Mouse (Mus musculus) skeletal muscle tissue, adult 2 months (tissue): ENCODE measurements around the gene Mbnl1.
"Not testable (repeated sequence)": the region's sequence is repeated elsewhere in the genome, so short reads cannot be mapped to it uniquely, and the experiment has no call there.

Experiments used
- DNase-seq: peaks from one replicate; pipeline ENCODE4 v3.0.0-alpha.2; 2012; ENCODE audit warnings: low read depth, low spot score

Gene Mbnl1

DNA sequence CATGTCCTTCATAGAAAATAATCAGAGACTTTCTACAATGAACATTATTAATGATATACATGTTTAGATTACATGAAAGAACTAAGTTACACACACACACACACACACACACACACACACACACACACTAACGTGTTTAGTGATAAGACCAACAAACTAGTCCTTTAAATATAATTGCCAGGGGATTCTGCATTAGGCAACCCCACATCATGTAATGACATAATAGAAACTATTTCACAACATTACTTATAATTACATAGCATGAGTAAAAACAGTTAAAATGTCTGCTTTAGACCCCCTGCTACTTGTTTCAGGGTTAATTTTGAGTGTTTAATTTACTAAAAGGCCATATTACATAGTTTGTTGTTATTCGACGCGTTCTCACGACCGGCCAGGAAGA is 16.9 kb downstream of the Mbnl1 start:
- DNase-seq = no peak

DNA sequence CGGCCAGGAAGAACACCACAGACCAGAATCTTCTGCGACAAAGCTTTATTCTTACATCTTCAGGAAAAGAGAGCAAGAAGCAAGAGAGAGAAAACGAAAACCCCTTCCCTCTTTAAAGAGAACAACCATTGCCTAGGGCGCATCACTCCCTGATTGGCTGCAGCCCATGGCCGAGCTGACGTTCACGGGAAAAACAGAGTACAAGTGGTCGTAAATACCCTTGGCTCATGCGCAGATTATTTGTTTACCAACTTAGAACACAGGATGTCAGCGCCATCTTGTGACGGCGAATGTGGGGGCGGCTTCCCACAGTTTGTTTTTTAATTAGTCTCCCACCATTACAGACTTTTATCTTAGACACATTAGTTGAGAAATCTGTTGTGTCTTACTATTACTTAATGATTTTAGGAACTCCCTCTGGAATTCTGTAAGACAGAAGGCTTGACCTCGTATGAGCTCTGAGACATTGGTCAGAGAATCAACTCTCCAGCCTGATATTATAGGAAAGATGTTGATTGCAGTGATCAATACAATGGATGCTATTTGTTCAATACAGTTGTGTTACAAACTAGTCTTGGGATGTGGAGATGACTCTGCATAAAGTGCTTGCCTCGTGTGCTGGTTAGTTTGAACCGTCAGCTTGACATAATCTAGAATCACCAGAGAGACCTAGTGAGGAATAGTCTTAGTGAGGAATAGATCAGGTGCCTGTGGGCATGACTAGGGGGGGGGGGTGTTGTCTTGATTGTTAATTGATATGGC is 22.3 kb downstream of the Mbnl1 start:
- DNase-seq = not testable (repeated sequence)

GRCm38 (mm10) chr3:60496197-60496596 is 23.6 kb downstream of the Mbnl1 start:
- DNase-seq = no peak

GRCm38 (mm10) chr3:60498151-60498550 is 25.5 kb downstream of the Mbnl1 start:
- no peak for DNase-seq

DNA sequence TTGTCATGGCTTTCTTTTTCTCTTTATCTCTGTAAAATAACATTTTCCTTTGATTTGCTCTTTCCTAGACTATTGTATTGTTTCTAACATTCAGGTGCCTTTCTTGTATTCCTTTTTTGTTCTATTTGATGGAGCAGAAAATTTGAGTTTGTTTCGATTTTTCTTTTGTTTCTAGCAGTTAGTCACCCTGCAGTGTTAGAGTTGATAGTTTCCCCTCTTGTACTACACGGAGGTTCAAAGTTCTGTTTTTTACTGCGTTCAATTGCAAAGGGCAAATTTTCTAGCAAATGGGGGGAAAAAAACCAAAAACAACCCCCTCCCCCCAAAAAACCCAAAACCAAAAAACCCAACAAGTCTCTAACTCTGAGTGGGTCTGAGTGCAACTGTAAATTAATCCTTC is 26.0 kb downstream of the Mbnl1 start:
- DNase-seq = no peak

DNA sequence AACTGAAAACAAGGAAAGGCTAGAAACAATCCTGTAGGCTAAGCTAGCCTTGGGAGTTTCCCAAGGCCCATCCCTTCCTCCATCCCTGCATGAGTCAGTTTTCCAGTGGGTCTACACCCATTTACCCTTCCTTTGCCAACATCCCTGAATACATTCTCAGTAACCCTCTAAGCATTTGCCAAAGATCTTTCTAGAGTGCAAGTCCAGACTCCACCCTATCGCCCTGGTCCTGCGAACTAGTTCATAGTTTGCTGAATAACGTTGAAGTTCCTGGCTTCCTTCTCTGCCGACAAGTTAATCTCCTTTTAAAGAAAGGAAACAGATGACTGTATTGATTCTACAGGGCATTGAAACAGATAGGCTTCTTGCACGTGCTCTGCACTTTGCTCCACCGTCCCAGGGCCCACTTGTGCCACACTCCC is 26.5 kb downstream of the Mbnl1 start:
- peak; percentile 68 for DNase-seq

GRCm38 (mm10) chr3:60499718-60500450 is 27.3 kb downstream of the Mbnl1 start:
- no peak for DNase-seq

DNA sequence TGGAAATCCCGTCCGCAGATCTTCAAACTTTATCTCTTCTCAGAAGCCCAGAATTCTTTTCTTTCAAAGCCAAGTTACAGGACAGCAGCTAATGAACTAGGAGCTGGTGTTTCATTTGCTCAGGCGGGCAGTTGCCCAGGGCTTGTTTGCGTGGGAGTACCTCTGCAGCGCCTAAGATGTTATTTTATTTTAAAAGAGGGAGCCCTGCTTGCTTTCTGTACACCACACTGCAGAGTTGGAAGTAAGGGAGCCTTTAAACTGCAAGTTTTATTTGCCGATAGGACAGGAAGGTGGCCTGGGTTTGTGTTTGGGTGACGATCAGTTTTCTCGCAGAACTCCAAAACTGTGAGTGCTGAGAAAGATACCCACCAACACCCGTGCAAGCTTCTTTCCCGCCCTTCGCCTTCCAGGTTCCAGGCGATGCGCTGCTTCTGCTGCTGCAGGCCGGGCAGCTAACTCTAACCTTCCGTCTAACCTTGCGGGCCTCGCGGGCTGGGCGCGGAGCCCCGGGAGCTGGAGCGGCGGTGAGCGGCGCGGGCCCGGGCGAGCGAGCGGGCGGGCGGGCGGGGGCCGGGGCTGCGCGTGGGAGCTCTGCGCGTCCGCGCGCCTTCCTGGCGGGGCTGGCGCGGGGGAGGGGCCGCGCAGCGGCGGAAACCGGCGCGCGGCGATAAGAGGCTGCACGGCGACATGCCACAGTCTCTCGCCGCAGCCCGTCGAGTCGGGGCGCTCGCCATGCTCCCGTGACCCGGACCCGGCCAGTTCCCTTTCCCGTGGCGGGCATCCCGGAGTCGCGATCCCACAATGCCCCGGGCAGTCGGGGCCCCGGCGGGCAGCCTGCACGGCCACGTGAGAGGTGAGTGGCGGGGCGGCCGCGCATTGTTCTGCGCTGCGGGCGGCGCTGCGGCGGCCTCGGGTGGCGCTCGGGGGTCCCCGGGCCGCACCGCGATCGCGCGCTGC is 28.2 kb downstream of the Mbnl1 start:
- DNase-seq = peak; percentile 88

DNA sequence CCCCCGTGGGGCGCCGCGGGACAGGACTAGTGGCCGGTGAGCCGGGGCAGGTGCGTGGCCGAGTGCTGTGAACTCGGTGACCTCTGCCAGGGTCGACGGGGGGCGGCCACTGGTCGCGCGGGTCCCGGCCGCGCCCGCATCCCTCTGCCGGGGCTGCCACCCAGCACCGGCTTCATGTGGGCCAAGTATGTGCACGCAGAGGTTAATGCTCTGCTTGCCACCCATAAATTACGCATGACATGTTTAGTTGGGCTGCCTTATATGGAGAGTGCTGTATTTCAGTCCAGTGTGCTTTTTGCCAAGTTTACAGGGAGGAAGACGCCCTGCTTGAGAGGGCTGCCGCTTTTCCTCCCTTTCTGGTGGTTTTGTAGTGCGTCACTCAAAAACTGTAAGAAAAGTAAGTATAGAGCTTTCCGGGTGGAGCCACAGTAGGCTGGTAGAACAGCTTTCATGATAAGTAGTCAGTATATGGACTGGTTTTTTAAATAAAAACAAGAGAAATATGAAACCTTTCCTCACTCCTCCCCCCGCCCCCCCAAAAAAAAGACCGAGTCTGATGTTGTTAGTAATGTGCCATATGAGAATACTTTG is 29.0 kb downstream of the Mbnl1 start:
- DNase-seq = peak; percentile 96

DNA sequence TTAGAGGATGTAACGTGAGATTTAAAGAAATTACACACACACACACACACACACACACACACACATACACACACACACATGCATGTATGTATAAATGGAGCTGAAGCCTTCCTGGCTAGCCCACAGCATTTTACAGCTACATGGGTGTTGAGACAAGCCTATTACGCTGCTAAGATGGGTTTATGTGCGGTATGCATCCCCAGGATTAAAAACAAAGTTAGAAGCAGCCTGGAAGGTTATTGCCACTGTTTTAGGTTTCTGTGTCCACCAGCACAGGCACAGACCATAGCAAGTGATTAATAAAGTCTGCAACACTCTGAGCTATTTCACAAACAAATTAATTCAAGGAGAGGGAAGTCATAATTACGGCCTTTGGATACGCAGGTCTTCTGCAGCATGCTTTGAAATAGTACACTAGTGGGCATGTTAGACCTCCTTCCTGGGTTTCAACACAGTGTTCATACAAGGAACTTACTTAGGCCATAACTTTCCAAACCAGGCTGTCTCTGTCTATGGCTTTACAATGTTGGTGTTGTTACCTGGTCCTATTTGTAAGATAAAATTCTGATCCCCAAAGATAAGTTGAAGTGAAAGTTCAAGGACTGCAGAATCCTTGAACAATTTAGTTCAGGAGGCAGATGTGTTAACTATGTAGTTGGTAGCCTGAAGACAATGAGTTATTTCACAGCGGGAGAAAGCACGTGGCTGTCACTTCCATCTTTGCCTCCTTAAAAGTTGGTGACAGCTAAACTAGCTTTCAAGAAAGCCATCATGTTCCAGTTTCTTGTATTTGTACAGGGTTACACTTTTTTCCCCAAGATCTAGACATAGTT is 29.7 kb downstream of the Mbnl1 start:
- peak; percentile 55 for DNase-seq

DNA sequence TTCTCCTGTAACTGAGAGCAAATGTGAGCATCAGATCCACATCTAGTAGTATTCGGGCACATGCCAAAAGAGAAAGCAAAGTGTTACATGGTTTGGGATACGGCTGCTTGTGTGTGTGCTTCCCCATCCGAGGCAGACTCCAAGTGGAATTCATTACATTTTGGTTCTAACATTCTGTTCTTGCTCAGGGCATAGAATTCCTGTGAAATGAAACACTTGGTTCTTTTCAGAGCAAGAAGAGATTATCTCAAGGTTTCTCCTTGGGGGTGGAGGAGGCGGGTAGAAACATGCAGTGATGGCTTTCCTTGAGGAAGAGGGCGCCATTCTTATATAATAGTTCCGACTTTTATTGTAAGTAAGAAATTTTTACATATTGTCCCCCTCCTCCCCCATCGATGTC is 30.6 kb downstream of the Mbnl1 start:
- DNase-seq = no peak

- DNase-seq = no peak
These were observed 32.3 kb downstream of the Mbnl1 start for GRCm38 (mm10) chr3:60504775-60505430.

- DNase-seq = no peak
These were observed 34.2 kb downstream of the Mbnl1 start for GRCm38 (mm10) chr3:60506821-60507220.

DNA sequence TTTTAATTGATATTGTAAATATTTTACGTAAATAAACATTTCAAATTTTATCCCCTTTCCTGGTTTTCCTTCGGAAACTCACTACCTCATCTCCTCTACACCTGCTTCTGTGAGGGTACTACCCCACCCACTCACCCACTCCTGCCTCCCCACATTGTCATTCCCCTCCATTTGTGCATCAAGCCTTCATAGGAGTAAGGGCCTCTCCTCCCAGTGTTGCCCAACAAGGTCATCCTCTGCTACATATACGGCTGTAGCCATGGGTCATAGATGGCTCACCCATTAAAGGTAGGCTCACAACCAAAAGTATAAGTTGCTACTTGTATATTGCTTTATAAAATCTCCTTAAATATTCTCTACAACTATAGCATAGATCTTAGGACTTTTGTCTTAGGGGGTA is 34.9 kb downstream of the Mbnl1 start:
- DNase-seq = no peak

DNA sequence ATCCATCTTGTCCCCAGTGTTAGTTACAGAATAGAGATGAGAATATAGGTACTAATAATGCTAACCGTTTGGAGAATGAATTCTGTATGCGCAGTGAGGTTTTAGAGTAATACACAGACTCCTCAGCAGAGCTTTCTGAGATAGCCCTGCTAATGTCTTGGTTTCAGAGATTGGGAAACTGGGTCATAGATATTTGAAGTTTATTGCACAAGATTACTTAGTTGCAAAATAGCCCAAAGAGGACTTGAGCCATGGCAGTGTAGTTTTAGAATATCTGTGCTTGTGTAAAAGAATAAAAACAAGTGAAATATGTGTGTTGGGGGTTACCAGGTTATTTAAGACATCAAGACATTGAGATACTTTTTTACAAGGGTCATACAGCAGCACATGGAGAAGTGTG is 35.3 kb downstream of the Mbnl1 start:
- no peak for DNase-seq

DNA sequence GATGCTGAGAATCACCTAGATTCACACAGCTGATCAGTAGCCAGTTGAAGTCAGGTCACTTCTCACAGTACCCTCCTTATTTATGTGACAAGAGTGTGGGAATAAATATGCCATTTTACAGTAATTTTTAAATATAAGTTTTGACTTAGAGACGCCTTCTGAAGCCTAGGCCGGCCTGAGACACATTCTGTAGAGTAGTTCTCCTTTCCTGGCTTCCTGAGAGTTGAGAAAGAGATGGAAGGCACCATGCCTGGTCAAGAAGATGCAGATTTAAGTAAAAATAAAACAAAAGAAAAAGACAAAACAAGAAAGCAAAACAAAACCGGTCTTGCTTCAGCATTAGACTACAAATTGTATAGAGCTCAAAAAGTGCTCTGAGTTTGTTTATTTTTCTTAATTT is 38.6 kb downstream of the Mbnl1 start:
- DNase-seq = no peak

DNA sequence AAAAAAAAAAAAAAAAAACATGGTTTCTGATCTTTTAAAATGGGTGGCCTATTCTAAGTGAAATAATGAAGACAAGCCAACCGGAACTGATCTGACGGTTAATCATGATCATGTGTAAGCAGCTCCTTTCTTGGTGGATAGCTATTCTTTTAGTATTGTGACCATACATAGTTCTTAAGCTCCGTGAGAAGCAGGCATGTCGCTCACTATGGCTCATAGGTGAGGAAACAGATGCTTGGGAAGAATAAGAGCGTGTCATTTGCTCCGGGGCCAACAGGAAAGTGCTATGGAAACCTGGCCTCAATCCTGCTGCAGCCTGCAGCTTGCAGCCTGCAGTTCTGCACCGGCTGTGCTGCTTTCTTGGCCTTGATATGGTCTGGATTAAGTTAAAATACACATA is 40.7 kb downstream of the Mbnl1 start:
- DNase-seq = no peak

DNA sequence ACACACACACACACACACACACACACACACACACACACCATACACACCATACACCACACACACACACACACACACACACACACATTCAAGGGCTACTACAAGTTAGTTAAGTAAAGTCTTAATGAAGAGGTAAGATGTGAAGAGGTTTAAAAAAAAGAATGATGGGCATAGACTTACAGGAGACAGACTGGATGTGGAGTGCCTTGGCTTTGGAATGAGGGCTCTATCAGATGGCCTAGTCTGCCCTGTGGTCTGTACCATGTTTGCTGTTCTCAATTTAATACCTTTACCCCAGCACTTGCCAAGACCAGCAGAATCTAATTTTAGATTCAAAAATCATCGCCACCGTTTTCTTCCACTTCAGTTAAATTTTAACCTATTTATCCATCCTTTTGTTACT is 41.1 kb downstream of the Mbnl1 start:
- peak; percentile 69 for DNase-seq

- peak; percentile 80 for DNase-seq
These were observed 42.8 kb downstream of the Mbnl1 start for GRCm38 (mm10) chr3:60515430-60515829.

DNA sequence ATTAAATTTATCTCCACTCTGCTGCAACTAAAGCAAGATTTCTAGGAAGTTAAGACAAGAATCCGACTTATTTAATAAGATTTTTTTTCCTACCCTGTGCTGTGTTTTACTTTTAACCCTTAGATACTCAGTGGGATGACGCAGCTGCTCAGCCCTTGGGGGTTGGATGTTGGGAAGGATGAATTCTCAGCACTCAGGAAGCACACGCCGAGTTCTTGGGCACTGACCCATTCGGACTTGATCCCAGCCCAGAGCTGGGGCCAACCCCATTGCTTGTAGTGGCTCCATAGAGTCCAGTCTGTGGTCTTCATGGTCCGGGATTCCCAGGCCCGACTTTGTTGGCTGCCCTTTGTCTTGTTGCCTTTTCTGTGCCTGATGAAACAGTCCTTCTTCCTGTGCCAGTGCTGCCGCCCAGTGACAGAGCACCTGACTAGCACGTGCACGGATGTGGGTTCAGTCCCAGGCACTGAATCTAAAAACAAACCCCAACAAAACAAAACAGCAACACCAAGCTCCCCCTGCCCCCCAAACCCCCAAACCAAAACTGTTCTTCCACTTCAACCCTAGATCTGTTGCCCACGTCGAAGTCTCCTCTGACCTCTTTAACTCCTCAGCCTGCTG is 43.5 kb downstream of the Mbnl1 start:
- DNase-seq = peak; percentile 70
